Mouse (Mus musculus): Measurements from ENCODE around the gene Vmn1r24. TPM values are rescaled to one million over a fixed set of nuclear protein-coding genes. Genes with fewer than 3 reads are reported as not detected.
"Not testable (repeated sequence)": the region's sequence is repeated elsewhere in the genome, so short reads cannot be mapped to it uniquely, and the experiment has no call there.

Gene Vmn1r24
- polyA plus RNA-seq (2012; rRNA removed), result not detected in 2 replicates

- 51% methylated on average over 1 of the region's 1 CpGs for WGBS
- not testable (repeated sequence) for DNase-seq (ENCODE audit: low read depth, low spot score)
Measured at GRCm38 (mm10) chr6:57961403-57961802, at the start of gene Vmn1r24. Gene Vmn1r24, minus strand, starts transcription at chr6:57961503.

GRCm38 (mm10) chr6:57980710-57981109, 19.4 kb upstream of the Vmn1r24 start, which contains the start of gene Vmn1r25:
Gene Vmn1r25, minus strand, starts transcription at chr6:57980810.
- 51% methylated on average over 3 of the region's 3 CpGs for WGBS
- no peak for DNase-seq (ENCODE audit: low read depth, low spot score)

- no peak for DNase-seq (ENCODE audit: low read depth, low spot score)
- WGBS, result 95% methylated on average over 1 of the region's 1 CpGs
Measured at GRCm38 (mm10) chr6:57926738-57927137, 34.6 kb downstream of the Vmn1r24 start, which contains the start of gene Vmn1r23. Gene Vmn1r23, minus strand, starts transcription at chr6:57926838.

- WGBS, result 80% methylated on average over 1 of the region's 1 CpGs
- no peak for DNase-seq (ENCODE audit: low read depth, low spot score)
Measured at GRCm38 (mm10) chr6:57907928-57908327, 53.4 kb downstream of the Vmn1r24 start, which contains the start of gene Vmn1r22. Gene Vmn1r22, minus strand, starts transcription at chr6:57908028.

Other genes with a start within 250 kb of the Vmn1r24 start
- gene Vopp1, start 136.3 kb downstream of the Vmn1r24 start, polyA plus RNA-seq (2012; rRNA removed), result 12.4 and 15.3 TPM in 2 replicates
- gene Vmn1r21, start 111.2 kb downstream of the Vmn1r24 start, polyA plus RNA-seq (2012; rRNA removed), result not detected in 2 replicates
- not detected in 2 replicates for gene Vmn1r22, start 53.5 kb downstream of the Vmn1r24 start, polyA plus RNA-seq (2012; rRNA removed)
- not detected in 2 replicates for gene Vmn1r23, start 34.7 kb downstream of the Vmn1r24 start, polyA plus RNA-seq (2012; rRNA removed)
- not detected in 2 replicates for gene Vmn1r25, start 19.3 kb upstream of the Vmn1r24 start, polyA plus RNA-seq (2012; rRNA removed)
- gene Vmn1r26, start 53.7 kb upstream of the Vmn1r24 start, polyA plus RNA-seq (2012; rRNA removed), result not detected in 2 replicates

Data from large intestine, adult 2 months (tissue).